Mouse (Mus musculus): ENCODE measurements around the gene Dhx9. TPM values are rescaled to one million over a fixed set of nuclear protein-coding genes. Genes with fewer than 3 reads are reported as not detected.

Dhx9 gene
- polyA plus RNA-seq (2014; fragmentation: Illumina TruSeq; extraction: RNeasy Lipid Tissue Mini Kit (QIAGEN cat#74804); ENCODE audit: low read depth, low replicate concordance), result 181 TPM

DNA sequence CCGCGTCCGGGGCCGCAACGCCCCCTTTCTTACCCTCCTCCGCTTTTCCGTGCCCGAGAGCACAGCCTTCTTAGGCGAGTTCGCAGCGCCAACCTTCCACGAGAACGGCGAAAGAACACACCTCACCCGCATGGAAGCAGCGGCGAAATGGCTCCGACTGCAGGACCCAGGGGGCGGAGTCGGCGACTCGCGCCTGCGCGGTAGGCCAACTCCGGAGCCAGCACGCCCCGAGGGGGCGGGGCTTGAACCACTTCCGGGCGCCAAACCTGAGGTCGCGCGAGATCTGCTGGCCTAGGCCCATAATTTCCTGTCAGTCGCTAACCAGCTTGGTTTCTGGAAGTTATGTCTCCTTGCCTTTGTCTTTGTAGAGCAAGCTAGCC lies at the start of gene Dhx9:
TSS of gene Dhx9 (minus strand) at position 161 of the 380 bp plus-strand sequence.

DNA sequence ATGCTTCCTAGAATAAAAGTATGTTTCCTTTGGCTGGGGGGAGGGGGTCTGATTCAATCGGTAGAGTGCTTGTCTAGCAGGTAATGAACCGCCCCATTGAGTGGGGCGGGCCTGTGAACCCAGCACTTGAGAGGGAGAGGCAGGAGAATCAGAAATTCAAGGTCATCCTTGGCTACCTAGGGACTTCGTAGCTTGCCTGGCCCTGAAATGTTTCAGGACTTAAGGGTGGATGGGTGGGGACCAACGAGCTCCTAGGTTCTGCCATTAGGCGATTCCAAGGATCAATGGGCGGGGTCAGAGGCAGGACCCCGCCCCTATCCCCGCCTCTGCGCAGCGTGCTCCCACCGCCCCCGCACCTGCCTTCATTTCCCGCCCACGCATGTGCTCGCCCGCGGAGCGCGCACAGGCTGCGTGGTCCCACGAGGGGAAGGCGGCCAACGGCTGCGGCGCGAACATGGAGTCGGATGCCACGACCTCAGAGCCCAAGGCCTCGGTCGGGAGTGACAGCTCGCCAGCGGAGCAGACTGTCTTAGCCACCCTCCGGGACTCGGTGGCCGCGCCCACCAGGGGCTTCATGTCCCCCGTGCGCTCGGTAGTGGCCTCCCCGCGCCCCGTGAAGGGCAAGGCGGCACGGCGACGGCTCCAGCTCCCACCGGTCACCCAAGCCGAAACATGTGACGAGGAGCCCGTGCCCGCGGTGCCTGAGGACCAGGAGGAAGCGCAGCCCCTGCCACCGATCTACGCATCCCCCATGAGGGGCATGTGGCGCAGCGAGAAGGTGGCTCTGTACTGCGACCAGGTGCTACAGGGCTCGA lies 62.5 kb downstream of the Dhx9 start, which contains the start of gene Shcbp1l:
TSS of gene Shcbp1l (plus strand) at position 393 of the 815 bp plus-strand sequence.

Other genes with a start within 250 kb of the Dhx9 start
- 2.6 TPM for gene Lamc1, start 154.9 kb downstream of the Dhx9 start, polyA plus RNA-seq (2014; fragmentation: Illumina TruSeq; extraction: RNeasy Lipid Tissue Mini Kit (QIAGEN cat#74804); ENCODE audit: low read depth, low replicate concordance)
- gene Shcbp1l, start 62.5 kb downstream of the Dhx9 start, polyA plus RNA-seq (2014; fragmentation: Illumina TruSeq; extraction: RNeasy Lipid Tissue Mini Kit (QIAGEN cat#74804); ENCODE audit: low read depth, low replicate concordance), result 323 TPM
- gene Npl, start 62.4 kb upstream of the Dhx9 start, polyA plus RNA-seq (2014; fragmentation: Illumina TruSeq; extraction: RNeasy Lipid Tissue Mini Kit (QIAGEN cat#74804); ENCODE audit: low read depth, low replicate concordance), result 11.9 TPM
- 0.07 TPM for gene Rgs8, start 165.4 kb upstream of the Dhx9 start, polyA plus RNA-seq (2014; fragmentation: Illumina TruSeq; extraction: RNeasy Lipid Tissue Mini Kit (QIAGEN cat#74804); ENCODE audit: low read depth, low replicate concordance)